Mouse (Mus musculus) adrenal gland, adult (tissue): ENCODE measurements at regions not wholly inside any gene's neighbourhood (a gene's known extent, or its start where the extent isn't known, plus 50 kb on each side); places are given as distances from the start of the nearest gene placed in this dataset.
A peak's percentile ranks its signal among the peaks of the same experiment; 100 is the strongest.

Experiments used
- DNase-seq, 2 experiments: peaks; one replicate each; pipeline ENCODE4 v3.0.0; 2022 to 2023; ENCODE audit warnings: low spot score in 1 of 2; ENCODE audit not compliant: inconsistent age in 2 of 2

DNA sequence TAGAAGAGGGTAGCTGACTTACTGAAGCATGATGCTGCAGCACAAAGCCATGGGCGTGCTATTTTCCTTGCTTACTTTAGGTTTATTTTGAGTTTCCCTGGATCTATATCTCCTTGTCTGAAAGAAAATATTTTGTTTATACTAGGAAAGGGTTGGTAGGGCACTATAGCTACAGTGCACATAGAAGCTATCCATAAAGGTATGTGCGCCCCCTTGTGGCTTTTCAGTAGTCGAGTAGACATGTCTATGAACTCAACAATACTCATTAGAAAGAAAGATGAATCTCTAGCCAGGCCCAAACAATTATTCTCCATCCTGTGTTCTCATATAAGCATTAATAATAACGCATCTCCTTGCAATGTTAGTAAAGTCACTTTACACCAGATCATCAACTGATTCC is 114.3 kb downstream of the Rab38 start:
- DNase-seq = peak; percentile 25 to 76

- no peak for DNase-seq
Measured at GRCm38 (mm10) chr7:88544976-88545654, 115.0 kb downstream of the Rab38 start.

DNA sequence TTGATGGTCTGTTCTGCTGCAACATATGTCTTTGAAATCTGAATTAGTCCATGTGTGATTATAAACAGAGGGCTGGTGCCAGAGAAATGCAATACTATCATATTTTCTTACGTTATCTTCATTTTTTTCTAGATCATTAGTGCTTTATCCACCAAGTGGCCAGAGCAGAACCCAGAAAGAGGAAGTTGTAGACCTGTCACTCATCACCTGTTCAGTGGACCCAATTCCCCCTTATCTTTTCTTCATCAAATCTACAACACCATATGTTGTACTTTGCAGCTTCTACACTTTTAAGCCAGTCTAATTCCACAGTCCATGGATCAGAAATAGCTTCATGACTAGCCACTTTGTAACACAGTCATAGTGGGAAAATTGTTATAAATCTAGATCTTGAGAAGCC is 145.0 kb downstream of the Rab38 start:
- DNase-seq = no peak

DNA sequence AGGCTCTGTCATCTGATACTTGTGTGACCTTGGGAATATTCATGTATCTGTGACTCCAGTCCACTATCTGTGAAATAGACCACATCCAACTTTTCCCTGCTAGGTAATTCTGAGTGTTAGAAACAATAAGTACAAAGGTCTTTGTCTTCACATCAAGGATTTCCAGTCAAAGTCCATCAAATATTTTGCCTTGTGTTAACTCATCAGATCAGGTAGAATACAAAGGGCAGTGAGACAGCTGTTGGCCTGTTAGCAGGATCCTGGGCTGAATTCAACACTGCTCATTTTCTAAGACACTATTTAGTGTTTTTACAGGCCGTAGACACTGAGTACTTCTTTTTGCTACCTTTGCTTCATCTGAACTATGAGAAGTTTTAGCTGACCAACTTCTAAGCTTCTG is 170.7 kb downstream of the Rab38 start:
- no peak for DNase-seq
